Mouse (Mus musculus): ENCODE data around the gene 1500011B03Rik.
A peak's percentile ranks its signal among the peaks of the same experiment; 100 is the strongest.

1500011B03Rik gene

GRCm38 (mm10) chr5:114809181-114809756, 14.0 kb downstream of the 1500011B03Rik start:
- DNase-seq (ENCODE audit: low read depth, low spot score), result no peak

GRCm38 (mm10) chr5:114808385-114808784, 14.9 kb downstream of the 1500011B03Rik start:
- DNase-seq (ENCODE audit: low read depth, low spot score), result no peak

- no peak for DNase-seq (ENCODE audit: low read depth, low spot score)
Measured at GRCm38 (mm10) chr5:114807893-114808292, 15.4 kb downstream of the 1500011B03Rik start.

- DNase-seq (ENCODE audit: low read depth, low spot score), result no peak
Measured at GRCm38 (mm10) chr5:114807468-114807867, 15.8 kb downstream of the 1500011B03Rik start.

- DNase-seq (ENCODE audit: low read depth, low spot score), result no peak
Measured at GRCm38 (mm10) chr5:114807063-114807462, 16.2 kb downstream of the 1500011B03Rik start.

GRCm38 (mm10) chr5:114806636-114807035, 16.6 kb downstream of the 1500011B03Rik start:
- no peak for DNase-seq (ENCODE audit: low read depth, low spot score)

- no peak for DNase-seq (ENCODE audit: low read depth, low spot score)
Measured at GRCm38 (mm10) chr5:114805436-114806350, 17.6 kb downstream of the 1500011B03Rik start.

- DNase-seq (ENCODE audit: low read depth, low spot score), result no peak
Measured at GRCm38 (mm10) chr5:114804958-114805357, 18.3 kb downstream of the 1500011B03Rik start.

GRCm38 (mm10) chr5:114804335-114804734, 18.9 kb downstream of the 1500011B03Rik start:
- no peak for DNase-seq (ENCODE audit: low read depth, low spot score)

GRCm38 (mm10) chr5:114803231-114803630, 20.0 kb downstream of the 1500011B03Rik start:
- DNase-seq (ENCODE audit: low read depth, low spot score), result no peak

- no peak for DNase-seq (ENCODE audit: low read depth, low spot score)
Measured at GRCm38 (mm10) chr5:114801841-114802240, 21.4 kb downstream of the 1500011B03Rik start.

- DNase-seq (ENCODE audit: low read depth, low spot score), result no peak
Measured at GRCm38 (mm10) chr5:114801049-114801448, 22.2 kb downstream of the 1500011B03Rik start.

GRCm38 (mm10) chr5:114799848-114800247, 23.4 kb downstream of the 1500011B03Rik start:
- DNase-seq (ENCODE audit: low read depth, low spot score), result no peak

- DNase-seq (ENCODE audit: low read depth, low spot score), result no peak
Measured at GRCm38 (mm10) chr5:114797253-114797652, 26.0 kb downstream of the 1500011B03Rik start.

- no peak for DNase-seq (ENCODE audit: low read depth, low spot score)
Measured at GRCm38 (mm10) chr5:114796299-114797012, 26.8 kb downstream of the 1500011B03Rik start.

- no peak for DNase-seq (ENCODE audit: low read depth, low spot score)
Measured at GRCm38 (mm10) chr5:114795653-114796052, 27.6 kb downstream of the 1500011B03Rik start.

GRCm38 (mm10) chr5:114795231-114795630, 28.0 kb downstream of the 1500011B03Rik start:
- no peak for DNase-seq (ENCODE audit: low read depth, low spot score)

- no peak for DNase-seq (ENCODE audit: low read depth, low spot score)
Measured at GRCm38 (mm10) chr5:114794609-114795008, 28.7 kb downstream of the 1500011B03Rik start.

- no peak for DNase-seq (ENCODE audit: low read depth, low spot score)
Measured at GRCm38 (mm10) chr5:114793317-114793716, 30.0 kb downstream of the 1500011B03Rik start.

GRCm38 (mm10) chr5:114785196-114785595, 38.1 kb downstream of the 1500011B03Rik start:
- no peak for DNase-seq (ENCODE audit: low read depth, low spot score)

GRCm38 (mm10) chr5:114784622-114785165, 38.6 kb downstream of the 1500011B03Rik start:
- DNase-seq (ENCODE audit: low read depth, low spot score), result peak; percentile 52
